Mouse (Mus musculus) adrenal gland, adult 2 months (tissue): Measurements from ENCODE around the gene Skap1. TPM values are rescaled to one million over a fixed set of nuclear protein-coding genes. Genes with fewer than 3 reads are reported as not detected.

ENCODE experiments used
- DNase-seq: peaks from one replicate; pipeline ENCODE4 v3.0.0; 2021
- polyA plus RNA-seq: library from polyadenylated mRNA; depleted of rRNA; stranded (reverse); fragments of >200 nt; gene quantifications from 2 replicates; pipeline ENCODE4 v1.2.3, GENCODE M21; 2012; rRNA removed
- total RNA-seq, 2 experiments: library from RNA; stranded (reverse); gene quantifications; 2 replicates each; pipeline ENCODE4 v1.2.3; 2021

Gene Skap1
- total and polyA plus RNA-seq, 3 experiments = 2.9 to 6.5 (median 5.5) TPM

DNA sequence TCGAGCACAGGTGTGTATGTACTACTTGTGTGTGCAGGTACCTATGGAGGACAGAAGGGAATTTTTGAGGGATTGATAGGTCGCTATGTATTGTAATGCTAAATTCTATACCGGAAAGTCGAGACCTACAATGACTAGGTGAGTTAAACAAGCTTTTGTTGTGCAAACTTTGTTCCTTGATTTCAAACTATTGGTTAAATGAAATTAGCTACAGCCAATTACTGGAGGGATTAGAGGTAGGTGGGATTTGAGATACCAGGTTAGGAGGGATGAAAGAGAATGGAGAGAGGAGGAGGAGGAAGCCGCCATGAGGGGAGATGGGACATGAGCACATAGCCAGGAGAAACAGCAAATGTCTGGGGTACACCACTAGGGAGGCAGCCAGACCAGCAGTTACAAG lies 315.9 kb downstream of the Skap1 start:
- no peak for DNase-seq

DNA sequence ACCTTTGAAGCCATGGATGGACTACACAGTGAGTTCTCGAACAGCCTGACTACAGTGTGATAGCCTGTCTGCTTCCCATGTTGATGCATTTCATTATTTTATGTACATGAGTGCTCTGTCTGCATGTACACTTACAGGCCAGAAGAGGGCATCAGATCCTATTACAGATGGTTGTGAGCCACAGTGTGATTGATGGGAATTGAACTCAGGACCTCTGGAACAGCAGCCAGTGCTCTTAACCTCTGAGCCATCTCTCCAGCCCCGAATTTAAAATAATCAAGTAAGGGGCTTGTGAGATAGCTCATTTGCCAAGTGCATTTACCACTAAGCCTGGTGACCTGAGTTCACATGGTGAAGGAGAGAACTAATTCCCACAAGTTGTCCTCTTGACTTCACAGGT lies 317.0 kb downstream of the Skap1 start:
- no peak for DNase-seq

DNA sequence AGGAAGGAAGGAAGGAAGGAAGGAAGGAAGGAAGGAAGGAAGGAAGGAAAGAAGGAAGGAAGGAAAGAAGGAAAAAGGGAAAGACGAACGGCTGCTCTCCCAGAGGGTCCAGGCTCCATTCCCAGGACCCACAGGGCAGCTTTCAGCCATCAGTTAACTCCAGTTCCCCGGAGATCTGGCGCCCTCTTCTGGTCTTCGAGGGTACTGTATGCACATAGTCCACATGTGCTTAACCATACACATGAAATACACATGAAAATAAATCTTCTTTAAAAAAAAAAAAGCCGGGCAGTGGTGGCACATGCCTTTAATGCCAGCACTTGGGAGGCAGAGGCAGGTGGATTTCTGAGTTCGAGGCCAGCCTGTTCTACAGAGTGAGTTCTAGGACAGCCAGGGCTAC lies 320.5 kb downstream of the Skap1 start:
- peak; percentile 61 for DNase-seq

DNA sequence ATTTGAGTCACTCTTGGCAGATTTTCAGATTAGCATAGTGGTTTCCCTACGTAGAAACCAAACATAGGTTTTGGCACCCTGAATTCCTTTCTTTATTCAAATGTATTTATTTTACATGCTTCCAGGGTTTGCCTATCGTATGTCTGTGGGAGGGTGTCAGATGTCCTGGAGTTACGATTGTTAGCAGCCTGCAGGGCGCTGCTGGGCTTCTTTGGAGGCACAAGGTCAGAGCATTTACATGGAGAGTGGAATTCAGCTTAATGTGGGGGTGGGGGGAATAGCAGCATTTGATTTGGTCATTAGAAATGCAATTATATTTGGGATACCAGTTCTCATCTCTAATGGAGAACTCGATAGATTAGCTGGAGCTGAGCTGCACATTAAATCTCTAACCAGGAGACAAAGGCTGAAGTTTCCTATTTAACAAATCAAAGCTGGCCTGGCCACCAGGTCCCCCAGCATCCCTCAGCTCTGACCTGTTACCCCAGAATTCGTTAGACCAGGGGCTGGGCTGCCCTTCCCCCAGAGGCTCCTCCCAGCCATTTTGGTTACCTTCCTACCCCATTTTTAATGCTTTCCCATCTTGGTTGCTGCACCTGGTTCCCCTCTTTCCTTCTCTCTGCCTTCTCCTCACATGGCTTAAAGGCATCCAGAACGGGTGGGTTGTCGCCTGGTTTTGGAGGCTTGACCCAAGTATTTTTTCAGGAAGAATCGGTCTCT lies 322.5 kb downstream of the Skap1 start:
- no peak for DNase-seq

DNA sequence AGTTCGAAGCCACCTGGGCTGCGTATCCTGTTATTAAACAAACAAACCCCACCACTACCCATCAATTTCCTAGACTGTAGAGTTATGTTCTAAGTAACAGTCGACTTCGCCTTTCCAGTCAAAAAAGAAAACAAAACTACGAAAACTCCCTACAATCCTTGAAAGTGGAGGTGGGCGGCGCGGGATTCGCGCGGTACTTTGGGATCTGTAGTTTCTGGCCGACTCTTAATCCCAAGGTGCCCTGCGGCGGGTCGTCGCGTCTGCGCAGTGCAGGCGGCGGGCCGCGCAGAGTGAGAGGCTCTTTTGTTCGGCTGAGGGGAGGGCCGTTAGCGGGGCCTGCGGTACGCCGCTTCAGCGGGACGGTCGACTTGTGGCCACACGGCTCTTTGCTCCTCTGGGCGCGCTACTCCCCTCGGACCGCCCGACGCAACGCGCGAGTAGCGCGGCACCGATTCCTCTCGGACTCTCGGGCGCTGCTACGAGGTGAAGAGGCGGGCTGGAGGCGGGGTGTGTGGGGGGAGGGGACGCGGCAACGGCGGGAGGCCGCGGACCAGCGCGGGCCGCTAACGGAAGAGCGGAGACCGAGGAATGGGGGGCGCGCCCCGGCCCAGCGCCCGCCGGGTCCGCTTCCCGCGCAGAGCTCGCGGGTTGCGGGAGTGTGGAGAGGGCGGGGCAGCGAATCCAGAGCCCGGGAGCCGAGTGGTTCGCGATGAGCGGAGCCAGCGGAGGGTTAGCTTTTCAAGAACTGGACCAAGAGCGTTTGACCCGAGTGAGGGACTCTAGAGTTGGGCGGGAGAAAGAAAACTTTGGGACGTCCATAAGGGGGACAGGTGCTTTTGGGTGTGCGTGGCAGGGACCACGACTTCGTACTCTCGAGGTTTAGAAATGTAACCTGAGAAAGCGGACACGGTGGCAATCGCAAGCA lies 324.7 kb downstream of the Skap1 start, which contains the start of gene Cbx1:
Gene Cbx1, plus strand, starts transcription at position 257 of the 925 bp plus-strand sequence.
- peak; percentile 95 for DNase-seq

DNA sequence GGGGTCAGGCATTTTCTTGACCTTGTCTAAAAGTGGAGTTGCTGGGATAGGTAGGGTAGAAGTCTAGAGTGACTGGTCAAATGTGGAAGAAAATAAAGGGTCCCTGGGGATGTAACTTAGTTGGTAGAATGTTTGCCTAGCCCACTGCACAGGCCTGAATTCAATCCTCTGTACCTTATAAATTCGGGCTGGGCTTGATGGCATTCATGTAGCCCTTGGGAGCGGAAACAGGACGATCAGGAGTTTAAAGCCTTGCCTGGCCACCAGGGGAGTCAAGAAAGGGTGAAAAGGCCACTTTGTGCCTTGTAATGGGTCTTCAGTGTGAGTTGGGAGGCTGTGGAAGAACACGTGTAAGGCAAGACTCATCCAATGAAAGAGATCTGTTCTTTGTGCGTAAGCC lies 325.6 kb downstream of the Skap1 start:
- DNase-seq = no peak

DNA sequence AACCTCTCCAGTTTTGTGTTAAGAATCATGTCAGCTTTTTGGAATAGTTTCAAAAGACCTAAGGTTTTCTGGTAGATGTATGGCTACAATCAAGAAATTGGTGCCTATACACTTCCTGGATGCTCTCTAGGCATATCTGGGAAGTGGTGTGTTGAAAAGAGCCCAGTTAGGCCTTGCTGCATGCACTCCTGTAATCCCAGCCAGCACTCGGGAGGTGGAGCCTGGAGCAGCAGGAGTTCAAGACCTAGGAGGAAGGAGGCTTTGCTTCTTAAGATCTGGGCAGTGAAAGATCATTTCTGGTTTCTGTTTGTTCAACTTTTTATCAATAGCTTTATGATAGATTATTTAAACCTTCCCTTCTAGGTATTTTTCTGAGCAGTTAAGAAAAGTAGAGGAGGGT lies 326.3 kb downstream of the Skap1 start:
- no peak for DNase-seq

DNA sequence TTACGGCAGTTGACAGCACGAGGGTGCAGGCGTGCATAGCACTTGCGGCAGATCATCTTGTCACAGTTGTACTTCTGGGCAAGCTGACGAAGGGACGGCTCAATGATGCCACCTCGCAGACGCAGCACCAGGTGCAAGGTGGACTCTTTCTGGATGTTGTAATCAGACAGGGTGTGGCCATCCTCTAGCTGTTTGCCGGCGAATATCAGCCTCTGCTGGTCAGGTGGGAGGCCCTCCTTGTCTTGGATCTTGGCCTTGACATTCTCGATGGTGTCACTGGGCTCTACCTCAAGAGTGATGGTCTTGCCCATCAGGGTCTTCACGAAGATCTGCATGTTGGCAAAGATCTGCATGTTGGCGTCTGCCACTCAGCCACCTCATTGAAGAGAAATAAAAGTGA lies 331.1 kb downstream of the Skap1 start:
- no peak for DNase-seq

DNA sequence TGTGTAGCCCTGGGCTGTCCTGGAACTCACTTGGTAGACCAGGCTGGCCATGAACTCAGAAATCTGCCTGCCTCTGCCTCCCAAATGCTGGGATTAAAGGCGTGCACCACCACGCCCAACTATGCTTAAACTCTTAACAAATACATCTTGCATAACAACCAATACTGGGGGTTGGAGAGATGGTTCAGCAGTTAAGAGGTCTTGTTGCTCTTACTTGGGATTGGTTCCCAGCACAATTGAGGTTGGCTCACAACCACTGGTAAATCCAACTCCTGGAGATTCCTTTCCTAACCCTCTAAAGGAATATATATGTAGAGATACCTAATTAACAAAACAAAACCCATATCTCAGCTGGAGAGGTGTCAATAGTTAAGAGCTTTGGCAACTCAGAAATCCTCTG lies 331.7 kb downstream of the Skap1 start:
- no peak for DNase-seq

DNA sequence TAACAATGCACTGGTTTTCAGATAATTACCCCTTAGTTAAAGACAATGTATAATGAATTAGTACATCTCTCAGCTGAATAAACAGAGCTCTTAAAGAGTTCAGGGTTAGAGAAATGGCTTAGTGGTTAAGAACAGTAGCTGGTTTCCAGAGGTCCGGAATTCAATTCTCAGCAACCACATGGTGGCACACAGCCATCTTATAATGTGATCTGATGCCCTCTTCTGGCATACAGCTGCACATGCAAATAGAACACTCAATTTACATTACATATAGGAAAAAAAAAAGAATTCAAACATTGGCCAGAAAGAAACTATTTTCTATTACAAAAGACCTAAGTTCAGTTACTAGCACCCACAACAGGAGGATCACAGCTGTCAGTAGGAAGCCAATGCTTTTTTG lies 332.2 kb downstream of the Skap1 start:
- DNase-seq = no peak

DNA sequence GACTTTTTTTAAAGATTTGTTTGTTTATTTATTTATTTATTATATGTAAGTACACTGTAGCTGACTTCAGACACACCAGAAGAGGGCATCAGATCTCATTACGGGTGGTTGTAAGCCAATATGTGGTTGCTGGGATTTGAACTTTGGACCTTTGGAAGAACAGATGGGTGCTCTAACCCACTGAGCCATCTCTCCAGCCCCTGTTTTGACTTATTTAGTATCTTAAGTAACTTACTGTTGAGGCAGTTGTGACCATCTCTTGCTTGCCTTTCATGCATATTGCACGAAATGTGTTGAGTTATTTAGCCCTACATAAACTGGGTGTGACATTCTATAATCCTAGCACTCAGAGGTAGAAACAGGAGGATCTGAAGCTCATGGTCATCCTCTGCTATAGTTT lies 335.1 kb downstream of the Skap1 start:
- no peak for DNase-seq

DNA sequence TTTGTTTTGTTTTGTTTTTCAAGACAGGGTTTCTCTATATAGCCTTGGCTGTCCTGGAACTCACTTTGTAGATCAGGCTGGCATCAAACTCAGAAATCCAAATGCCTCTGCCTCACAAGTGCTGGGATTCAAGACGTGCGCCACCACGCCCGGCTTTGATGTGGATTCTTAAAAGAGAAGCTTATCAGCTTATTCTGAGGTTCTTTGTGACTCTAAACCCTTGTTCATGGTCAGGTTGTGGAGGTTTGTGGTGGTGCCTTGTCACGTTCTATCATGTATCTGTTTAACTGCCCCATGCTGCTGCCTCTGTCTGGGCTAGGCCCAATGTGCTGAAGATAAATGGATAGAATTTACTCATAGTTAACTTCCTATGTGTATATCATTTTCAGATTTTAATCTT lies 341.2 kb downstream of the Skap1 start:
- DNase-seq = no peak

DNA sequence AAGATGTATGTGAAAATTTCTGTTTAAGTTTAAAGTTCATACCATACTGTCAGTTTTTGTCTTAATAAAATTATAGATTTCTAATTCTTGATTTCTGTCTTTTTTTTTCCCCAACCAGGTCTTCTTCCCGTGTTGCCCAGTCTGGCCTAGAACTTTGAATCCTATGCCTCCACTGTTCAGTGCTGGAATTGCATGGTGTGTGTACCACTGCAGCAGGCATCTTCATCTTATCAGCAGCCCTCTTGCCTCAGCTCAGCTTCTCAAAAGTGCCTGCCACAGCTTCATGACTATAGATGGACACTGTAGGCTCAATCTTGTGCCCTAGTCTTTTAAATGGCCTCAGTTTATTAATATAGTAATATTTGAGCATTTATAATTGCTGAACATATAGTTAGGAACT lies 343.7 kb downstream of the Skap1 start:
- no peak for DNase-seq

Other genes starting within 250 kb of the Skap1 start
- gene Hoxb9, start 193.1 kb upstream of the Skap1 start, total RNA-seq = 100 to 1,000 TPM; 183 to 377 TPM
- gene Hoxb9, start 193.1 kb upstream of the Skap1 start, polyA plus RNA-seq = 156 and 180 TPM in 2 replicates
- 10 to 100 TPM; 67.3 to 93.9 TPM for gene Hoxb8, start 182.7 kb upstream of the Skap1 start, total RNA-seq
- gene Hoxb8, start 182.7 kb upstream of the Skap1 start, polyA plus RNA-seq = 357 and 428 TPM in 2 replicates
- gene Hoxb7, start 178.0 kb upstream of the Skap1 start, total RNA-seq = 10 to 100 TPM; 46.4 to 46.7 TPM
- gene Hoxb7, start 178.0 kb upstream of the Skap1 start, polyA plus RNA-seq = 48.8 and 55.9 TPM in 2 replicates
- gene Hoxb6, start 172.1 kb upstream of the Skap1 start, total RNA-seq = 10 to 100 TPM; 33.0 to 72.2 TPM
- gene Hoxb6, start 172.1 kb upstream of the Skap1 start, polyA plus RNA-seq = 201 and 210 TPM in 2 replicates
- 10 to 100 TPM; 15.2 to 31.6 TPM for gene Hoxb5, start 161.3 kb upstream of the Skap1 start, total RNA-seq
- 43.4 and 45.6 TPM in 2 replicates for gene Hoxb5, start 161.3 kb upstream of the Skap1 start, polyA plus RNA-seq
- gene Hoxb4, start 146.3 kb upstream of the Skap1 start, total RNA-seq = 10 to 100 TPM; 16.7 to 21.8 TPM
- gene Hoxb4, start 146.3 kb upstream of the Skap1 start, polyA plus RNA-seq = 27.9 and 30.0 TPM in 2 replicates
- 10 to 100 TPM; 20.1 to 21.9 TPM for gene Hoxb3, start 141.3 kb upstream of the Skap1 start, total RNA-seq
- 89.4 and 94.9 TPM in 2 replicates for gene Hoxb3, start 141.3 kb upstream of the Skap1 start, polyA plus RNA-seq
- 10 to 100 TPM; 18.7 to 22.6 TPM for gene Hoxb2, start 114.1 kb upstream of the Skap1 start, total RNA-seq
- gene Hoxb2, start 114.1 kb upstream of the Skap1 start, polyA plus RNA-seq = 69.6 and 86.1 TPM in 2 replicates
- gene Hoxb1, start 98.8 kb upstream of the Skap1 start, total RNA-seq = not detected
- not detected in 2 replicates for gene Hoxb1, start 98.8 kb upstream of the Skap1 start, polyA plus RNA-seq